Mouse (Mus musculus): Measurements from ENCODE around the gene Dgkk. TPM values are rescaled to one million over a fixed set of nuclear protein-coding genes. Genes with fewer than 3 reads are reported as not detected.
"Not testable (repeated sequence)": the region's sequence is repeated elsewhere in the genome, so short reads cannot be mapped to it uniquely, and the experiment has no call there.

Dgkk gene
- polyA plus RNA-seq, 1 experiment from 2014 or later: 0.46 TPM

- 64% methylated on average over 5 of the region's 5 CpGs for WGBS
- ATAC-seq (ENCODE audit: insufficient number of reproducible peaks, insufficient read depth, low FRiP score, low TSS enrichment): no peak
These were observed 143.1 kb downstream of the Dgkk start for GRCm38 (mm10) chrX:6922165-6922564.

DNA sequence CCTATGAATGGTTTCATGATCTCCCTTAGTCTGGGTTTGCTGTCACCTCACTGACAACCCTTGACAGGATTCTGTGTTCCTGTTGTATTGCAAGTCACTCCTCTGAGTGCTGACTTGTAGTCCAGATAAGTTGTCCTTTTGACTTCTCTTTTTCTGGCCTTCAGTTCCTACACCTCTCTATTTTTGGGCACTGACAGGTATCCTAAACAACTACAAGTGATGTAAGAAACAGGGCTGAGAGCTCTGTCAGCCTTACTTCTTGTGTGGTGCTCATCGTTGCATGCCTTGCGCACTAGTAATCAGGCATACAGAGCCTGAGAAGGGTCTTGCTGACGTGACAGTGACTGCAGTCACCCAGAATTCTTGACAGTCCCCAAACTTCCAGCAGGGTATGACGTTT, 147.1 kb downstream of the Dgkk start:
- Histone ChIP-seq H3K9me3 (no peaks in the 10 kb centered on the region), H3K36me3 (no peaks in the 10 kb centered on the region), H3K4me2 (replicated peaks) (no peak overlapping the region), H3K4me1 (no peaks in the 10 kb centered on the region), H3K27ac (no peak overlapping the region), H3K27me3 (no peaks in the 10 kb centered on the region), H3K9ac (no peak overlapping the region), H3K4me3 (no peak overlapping the region)
- ATAC-seq (ENCODE audit: insufficient number of reproducible peaks, insufficient read depth, low FRiP score, low TSS enrichment): no peak
- WGBS: 72% methylated on average over 4 of the region's 4 CpGs

More at GRCm38 (mm10) chrX:6922165-6922564, 143.1 kb downstream of the Dgkk start:
- Histone ChIP-seq H3K27ac (no peak overlapping the region), H3K9me3 (no peaks in the 10 kb centered on the region), H3K36me3 (no peaks in the 10 kb centered on the region), H3K9ac (no peak overlapping the region), H3K27me3 (no peaks in the 10 kb centered on the region), H3K4me3 (no peak overlapping the region), H3K4me1 (no peaks in the 10 kb centered on the region), H3K4me2 (replicated peaks) (no peak overlapping the region)

DNA sequence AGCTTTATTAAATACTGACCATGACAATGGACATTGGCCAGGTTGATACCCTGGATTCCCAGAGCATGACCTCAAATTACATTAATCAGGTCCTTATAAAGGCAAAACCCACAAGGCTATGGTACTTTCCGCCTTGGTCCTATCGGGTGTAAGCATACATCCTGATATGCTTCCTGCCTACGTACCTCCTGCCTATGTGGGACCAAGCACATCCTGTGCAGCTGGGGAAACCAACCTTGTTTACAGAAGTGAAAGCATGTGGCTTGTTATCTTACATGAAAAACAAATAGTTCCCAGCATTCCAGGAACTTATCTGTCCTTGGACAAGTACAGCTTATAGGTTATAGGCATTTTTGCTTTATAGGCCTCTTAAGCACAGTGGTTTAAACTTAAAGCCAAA, 189.5 kb downstream of the Dgkk start:
- H3K4me3 ChIP-seq: no peak overlapping the region
- WGBS: 84% methylated on average over 3 of the region's 3 CpGs
- H3K4me1 ChIP-seq: no peaks in the 10 kb centered on the region
- H3K27me3 ChIP-seq: no peaks in the 10 kb centered on the region
- no peaks in the 10 kb centered on the region for H3K9me3 ChIP-seq
- H3K36me3 ChIP-seq: no peaks in the 10 kb centered on the region
- H3K9ac ChIP-seq: no peak overlapping the region
- H3K27ac ChIP-seq: no peak overlapping the region
- no peak overlapping the region for H3K4me2 ChIP-seq (replicated peaks)
- no peak for ATAC-seq (ENCODE audit: insufficient number of reproducible peaks, insufficient read depth, low FRiP score, low TSS enrichment)

GRCm38 (mm10) chrX:6971956-6972355, 192.8 kb downstream of the Dgkk start:
- Histone ChIP-seq H3K9ac (no peak overlapping the region), H3K27me3 (no peaks in the 10 kb centered on the region), H3K4me3 (no peak overlapping the region), H3K4me1 (no peaks in the 10 kb centered on the region), H3K4me2 (replicated peaks) (no peak overlapping the region), H3K36me3 (no peaks in the 10 kb centered on the region), H3K27ac (no peak overlapping the region), H3K9me3 (no peaks in the 10 kb centered on the region)
- 54% methylated on average over 1 of the region's 1 CpGs for WGBS
- ATAC-seq (ENCODE audit: insufficient number of reproducible peaks, insufficient read depth, low FRiP score, low TSS enrichment): no peak

DNA sequence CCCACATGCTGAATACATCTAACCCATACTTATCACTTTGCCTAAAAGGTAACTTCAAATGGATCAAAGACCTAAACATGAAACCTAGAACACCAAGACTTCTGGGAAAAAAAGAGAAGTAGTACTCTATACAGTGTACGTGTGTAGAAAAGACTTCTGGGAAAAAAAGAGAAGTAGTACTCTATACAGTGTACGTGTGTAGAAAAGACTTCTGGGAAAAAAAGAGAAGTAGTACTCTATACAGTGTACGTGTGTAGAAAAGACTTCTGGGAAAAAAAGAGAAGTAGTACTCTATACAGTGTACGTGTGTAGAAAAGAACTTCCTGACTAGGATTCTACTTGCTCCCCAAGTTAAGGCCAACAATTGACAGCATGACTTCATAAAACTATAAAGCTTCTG, 204.8 kb downstream of the Dgkk start:
- WGBS: 78% methylated on average over 4 of the region's 4 CpGs
- not testable (repeated sequence) for H3K9me3 ChIP-seq; H3K27ac ChIP-seq; H3K4me3 ChIP-seq; H3K27me3 ChIP-seq; H3K9ac ChIP-seq; ATAC-seq (ENCODE audit: insufficient number of reproducible peaks, insufficient read depth, low FRiP score, low TSS enrichment); H3K4me2 ChIP-seq (replicated peaks); H3K4me1 ChIP-seq; H3K36me3 ChIP-seq

Data from embryonic facial prominence, embryonic 12.5 days (tissue).